Mouse (Mus musculus) hindbrain, postnatal 0 days (tissue): ENCODE results near the gene Ccdc81. TPM values are rescaled to one million over a fixed set of nuclear protein-coding genes. Genes with fewer than 3 reads are reported as not detected.

ENCODE experiments used
- ATAC-seq: fragments of 200-750 bp; cut with Nextera tagmentation; 2 replicates; pipeline ENCODE4 v1.8.0; 2017; ENCODE audit warnings: mild to moderate bottlenecking, moderate TSS enrichment, moderate library complexity
- DNase-seq: peaks from one replicate; pipeline ENCODE4 v3.0.0-alpha.2; 2015; ENCODE audit warnings: low spot score
- H3K27ac ChIP-seq: fragments of 300-500 bp; sonication (generic); 2 replicates; pipeline ENCODE4 v1.5.1; 2014; ENCODE audit warnings: mild to moderate bottlenecking
- H3K27me3 ChIP-seq: fragments of 300-500 bp; sonication (generic); 2 replicates; pipeline ENCODE4 v1.6.1; 2014; ENCODE audit warnings: low read length, mixed read lengths; ENCODE audit not compliant: insufficient read depth
- H3K36me3 ChIP-seq: fragments of 300-500 bp; sonication (generic); 2 replicates; pipeline ENCODE4 v1.6.1; 2014; ENCODE audit warnings: low read length, mixed read lengths; ENCODE audit not compliant: insufficient read depth
- H3K4me1 ChIP-seq: fragments of 300-500 bp; sonication (generic); 2 replicates; pipeline ENCODE4 v1.6.1; 2014; ENCODE audit warnings: antibody characterized with exemption, low read length, mixed read lengths; ENCODE audit not compliant: insufficient read depth
- H3K4me2 ChIP-seq: fragments of 300-500 bp; sonication (generic); 2 replicates; pipeline ENCODE4 v1.6.1; 2014; ENCODE audit warnings: low read depth, mild to moderate bottlenecking, low read length, moderate library complexity, mixed read lengths
- H3K4me3 ChIP-seq: fragments of 300-500 bp; sonication (generic); 2 replicates; pipeline ENCODE4 v1.5.1; 2014; ENCODE audit warnings: low read length
- H3K9ac ChIP-seq: fragments of 300-500 bp; sonication (generic); replicated peaks from 2 replicates; pipeline ENCODE4 v1.6.1; 2014; ENCODE audit warnings: mild to moderate bottlenecking, low read length, moderate library complexity, mixed read lengths
- H3K9me3 ChIP-seq: fragments of 300-500 bp; sonication (generic); 2 replicates; pipeline ENCODE4 v1.6.1; 2016; ENCODE audit warnings: low read length, mixed read lengths
- CTCF ChIP-seq: IDR thresholded peaks from 2 replicates; pipeline ENCODE4 v1.5.1; 2016; ENCODE audit warnings: antibody characterized with exemption, control low read depth, low read depth
- WGBS: fragments of 180-500 bp; shearing (Covaris S2); extraction: QIAGEN DNeasy Blood & Tissue Kit; methylation state at CpG from one replicate; pipeline ENCODE4 v1.1.7; 2014; 5-methylcytosine and 5-hydroxymethylcytosine counted together
- polyA plus RNA-seq: library from polyadenylated mRNA; unstranded; fragments of >200 nt; fragmentation: Nextera tagmentation; extraction: Ambion mirVana; gene quantifications from 2 replicates; pipeline ENCODE4 v1.2.1, GENCODE M21; 2015
- total RNA-seq: library from RNA; depleted of rRNA; stranded (reverse); fragments of >200 nt; gene quantifications from 2 replicates; pipeline ENCODE4 v1.2.3, GENCODE M21; 2014

The Ccdc81 gene
- total and polyA plus RNA-seq, 2 experiments from 2014 or later, result 0.42 to 0.76 TPM

GRCm38 (mm10) chr7:89852158-89853095 is 51.0 kb downstream of the Ccdc81 start:
- DNase-seq (no peak), ATAC-seq (no peak)
- Histone ChIP-seq H3K4me2 (no peak overlapping the region), H3K4me3 (no peak overlapping the region), H3K4me1 (0 out of 2 replicates have a peak, but pooled peaks cover 5% of the 10 kb centered on the region), H3K9ac (no peak overlapping the region), H3K27me3 (no peaks in the 10 kb centered on the region), H3K27ac (no peak overlapping the region), H3K9me3 (no peaks in the 10 kb centered on the region), H3K36me3 (no peaks in the 10 kb centered on the region)
- WGBS, result 79% methylated on average over 10 of the region's 10 CpGs
- no peak for TF ChIP-seq CTCF

GRCm38 (mm10) chr7:89850510-89850909 is 52.9 kb downstream of the Ccdc81 start:
- 77% methylated on average over 3 of the region's 3 CpGs for WGBS
- ATAC-seq (no peak), DNase-seq (no peak)
- H3K36me3 ChIP-seq, result no peaks in the 10 kb centered on the region
- no peak overlapping the region for H3K4me2 ChIP-seq
- no peaks in the 10 kb centered on the region for H3K4me1 ChIP-seq
- no peaks in the 10 kb centered on the region for H3K9me3 ChIP-seq
- no peaks in the 10 kb centered on the region for H3K27me3 ChIP-seq
- H3K4me3 ChIP-seq, result no peak overlapping the region
- H3K9ac ChIP-seq, result no peak overlapping the region
- H3K27ac ChIP-seq, result no peak overlapping the region
- no peak for TF ChIP-seq CTCF

- WGBS, result 57% methylated on average over 4 of the region's 4 CpGs
Observed at GRCm38 (mm10) chr7:89845669-89846068, 57.8 kb downstream of the Ccdc81 start.

GRCm38 (mm10) chr7:89843533-89843932 is 59.9 kb downstream of the Ccdc81 start:
- Histone ChIP-seq H3K4me2 (no peak overlapping the region), H3K36me3 (no peaks in the 10 kb centered on the region), H3K27me3 (no peaks in the 10 kb centered on the region), H3K9ac (no peak overlapping the region), H3K4me3 (no peak overlapping the region), H3K9me3 (no peaks in the 10 kb centered on the region), H3K27ac (no peak overlapping the region), H3K4me1 (no peaks in the 10 kb centered on the region)
- DNase-seq (peak; percentile 30), ATAC-seq (no peak)
- TF ChIP-seq CTCF, result peak; percentile 73
- 30% methylated on average over 6 of the region's 6 CpGs for WGBS

More at GRCm38 (mm10) chr7:89845669-89846068, 57.8 kb downstream of the Ccdc81 start:
- Histone ChIP-seq H3K4me2 (no peak overlapping the region), H3K4me1 (no peaks in the 10 kb centered on the region), H3K27me3 (no peaks in the 10 kb centered on the region), H3K9ac (no peak overlapping the region), H3K36me3 (no peaks in the 10 kb centered on the region), H3K9me3 (no peaks in the 10 kb centered on the region), H3K27ac (no peak overlapping the region), H3K4me3 (no peak overlapping the region)
- ATAC-seq (no peak), DNase-seq (no peak)
- TF ChIP-seq CTCF, result no peak

- no peak overlapping the region for H3K4me2 ChIP-seq
- H3K9me3 ChIP-seq, result no peaks in the 10 kb centered on the region
- ATAC-seq (no peak), DNase-seq (no peak)
- no peak overlapping the region for H3K4me3 ChIP-seq
- no peak for TF ChIP-seq CTCF
- no peak overlapping the region for H3K27ac ChIP-seq
- no peaks in the 10 kb centered on the region for H3K27me3 ChIP-seq
- no peaks in the 10 kb centered on the region for H3K4me1 ChIP-seq
- no peak overlapping the region for H3K9ac ChIP-seq
- WGBS, result 63% methylated on average over 6 of the region's 6 CpGs
- no peaks in the 10 kb centered on the region for H3K36me3 ChIP-seq
Observed at GRCm38 (mm10) chr7:89843121-89843520, 60.3 kb downstream of the Ccdc81 start.

- Histone ChIP-seq H3K27me3 (no peaks in the 10 kb centered on the region), H3K4me2 (no peak overlapping the region), H3K4me3 (no peak overlapping the region), H3K9ac (no peak overlapping the region), H3K36me3 (no peaks in the 10 kb centered on the region), H3K27ac (no peak overlapping the region), H3K9me3 (no peaks in the 10 kb centered on the region), H3K4me1 (no peaks in the 10 kb centered on the region)
- DNase-seq (no peak), ATAC-seq (peak; percentile 2; the same call in 1 of the 2 replicates)
- WGBS, result 90% methylated on average over 5 of the region's 5 CpGs
- no peak for TF ChIP-seq CTCF
Observed at GRCm38 (mm10) chr7:89842404-89842715, 61.1 kb downstream of the Ccdc81 start.

- H3K4me2 ChIP-seq, result no peak overlapping the region
- no peak overlapping the region for H3K4me3 ChIP-seq
- H3K9me3 ChIP-seq, result no peaks in the 10 kb centered on the region
- peak; percentile 87 for TF ChIP-seq CTCF
- WGBS, result 33% methylated on average over 15 of the region's 15 CpGs
- DNase-seq (peak; percentile 96), ATAC-seq (peak; percentile 84)
- H3K36me3 ChIP-seq, result no peaks in the 10 kb centered on the region
- no peak overlapping the region for H3K9ac ChIP-seq
- no peak overlapping the region for H3K27ac ChIP-seq
- no peaks in the 10 kb centered on the region for H3K27me3 ChIP-seq
- H3K4me1 ChIP-seq, result no peaks in the 10 kb centered on the region
Observed at GRCm38 (mm10) chr7:89841670-89842403, 61.6 kb downstream of the Ccdc81 start.
